Mouse (Mus musculus) lung, postnatal 25 days (tissue): ENCODE data around the gene Cdc25a.

Experiments used
- DNase-seq: peaks from one replicate; pipeline ENCODE4 v3.0.0; 2022; ENCODE audit warnings: low spot score

The Cdc25a gene

GRCm38 (mm10) chr9:109932756-109933375, 57.5 kb downstream of the Cdc25a start:
- peak; percentile 41 for DNase-seq

GRCm38 (mm10) chr9:109939401-109939800, 64.0 kb downstream of the Cdc25a start:
- DNase-seq, result no peak

- no peak for DNase-seq
These were observed 67.4 kb downstream of the Cdc25a start for GRCm38 (mm10) chr9:109942796-109943195.
